Mouse (Mus musculus): ENCODE results near the gene Cltc.

Gene Cltc

DNA sequence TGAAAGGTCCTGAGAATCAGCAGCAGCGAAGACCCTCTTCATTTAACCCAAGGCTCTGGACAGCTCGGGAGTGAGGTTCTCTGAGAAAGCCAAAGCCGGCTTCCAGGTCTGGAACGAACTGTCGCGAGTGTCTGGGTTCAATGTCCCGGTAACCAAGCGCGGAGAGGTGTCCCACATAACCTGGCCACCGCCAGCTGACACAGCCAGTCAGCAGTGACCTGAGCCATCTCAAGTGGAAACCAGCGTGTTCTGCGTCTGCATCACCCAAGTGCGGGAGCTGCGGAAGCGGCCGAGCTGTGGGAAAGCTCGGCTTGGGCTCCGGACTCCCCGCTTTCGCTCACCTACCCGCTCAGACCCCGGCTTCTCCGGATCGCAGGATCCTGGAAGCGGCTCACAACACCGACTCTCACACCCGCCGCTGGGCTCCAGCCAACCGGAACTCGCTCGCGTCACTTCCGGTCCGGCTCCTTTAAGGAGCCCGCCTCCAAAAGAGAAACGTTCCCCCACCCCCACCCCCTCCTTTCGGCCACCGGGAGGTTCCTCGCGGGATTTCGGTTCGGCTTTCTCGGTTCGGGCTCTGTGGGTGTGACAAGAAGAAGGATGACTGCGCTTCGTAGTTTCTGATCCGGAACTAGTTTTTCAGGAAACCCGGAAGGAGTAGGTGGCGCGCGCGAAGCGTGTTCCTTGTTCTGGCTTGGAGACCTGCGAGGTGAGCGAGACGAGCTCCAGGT lies 73.8 kb downstream of the Cltc start, which contains the start of the genes Vmp1 and Ptrh2:
TSS of gene Vmp1 (minus strand) at position 442 of the 731 bp plus-strand sequence.
TSS of gene Ptrh2 (plus strand) at position 591 of the 731 bp plus-strand sequence.
- peak; percentile 97 for DNase-seq (ENCODE audit: low read depth, low spot score)

- DNase-seq (ENCODE audit: low read depth, low spot score), result no peak
Measured at GRCm38 (mm10) chr11:86682861-86683260, 74.5 kb downstream of the Cltc start.

DNA sequence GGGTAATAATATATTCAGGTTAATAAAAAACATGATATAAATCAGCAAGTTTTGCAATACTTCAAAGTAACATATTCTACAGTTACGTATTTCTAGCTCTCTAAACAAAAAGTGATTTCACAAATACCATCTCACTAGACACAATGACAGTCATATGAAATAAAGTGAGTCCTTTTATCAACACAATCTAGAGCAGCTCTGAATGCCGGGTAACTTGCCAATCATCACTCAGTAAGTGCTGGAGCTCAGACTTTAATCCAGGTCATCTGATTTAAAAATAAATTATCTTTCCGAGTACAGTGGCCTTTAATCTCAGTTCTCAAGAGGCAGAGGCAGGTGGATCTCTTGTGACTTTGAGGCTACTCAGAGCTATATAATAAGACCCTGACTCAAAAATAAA lies 75.9 kb downstream of the Cltc start:
- no peak for DNase-seq (ENCODE audit: low read depth, low spot score)

GRCm38 (mm10) chr11:86680729-86681128 lies 76.6 kb downstream of the Cltc start:
- DNase-seq (ENCODE audit: low read depth, low spot score), result no peak

DNA sequence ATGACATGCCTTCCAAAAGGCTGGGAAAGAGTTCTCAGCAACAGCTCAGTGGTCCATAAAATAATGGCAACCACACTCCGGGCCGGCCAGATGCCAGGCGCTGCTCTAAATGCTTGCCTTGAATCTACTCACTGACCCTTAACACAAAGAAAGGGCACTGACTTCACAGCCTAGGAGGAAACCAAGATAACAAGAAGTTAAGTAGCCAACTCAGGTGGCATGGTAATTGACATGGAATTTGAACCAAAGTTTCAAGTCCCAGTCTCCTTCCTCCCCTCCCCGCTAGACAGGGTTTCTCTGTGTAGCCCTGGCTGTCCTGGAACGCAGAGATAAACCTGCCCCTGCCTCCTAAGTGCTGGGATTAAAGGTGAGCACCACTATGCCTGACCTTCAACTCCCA lies 78.4 kb downstream of the Cltc start:
- no peak for DNase-seq (ENCODE audit: low read depth, low spot score)

GRCm38 (mm10) chr11:86675520-86675919 lies 81.8 kb downstream of the Cltc start:
- DNase-seq (ENCODE audit: low read depth, low spot score), result no peak

DNA sequence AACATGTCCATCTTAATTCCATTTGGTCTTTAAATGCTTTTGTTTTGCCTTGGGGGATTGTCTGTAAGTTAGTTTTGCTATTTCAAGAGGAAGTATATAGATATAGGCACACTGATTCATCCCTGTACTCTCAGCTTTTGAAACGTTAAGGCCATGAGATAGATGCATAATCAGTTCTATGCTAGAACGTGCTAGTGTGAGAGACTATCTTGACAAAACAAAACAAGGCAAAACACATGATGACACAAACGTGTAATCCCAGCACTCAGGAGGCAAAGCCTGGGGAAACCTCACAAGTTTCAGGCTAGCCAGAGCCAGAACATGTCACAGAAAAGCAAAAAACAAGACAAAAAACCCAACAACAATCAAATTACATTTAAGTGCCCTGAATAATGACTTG lies 84.6 kb downstream of the Cltc start:
- no peak for DNase-seq (ENCODE audit: low read depth, low spot score)

GRCm38 (mm10) chr11:86671041-86671675 lies 86.2 kb downstream of the Cltc start:
- DNase-seq (ENCODE audit: low read depth, low spot score), result no peak

- no peak for DNase-seq (ENCODE audit: low read depth, low spot score)
Measured at GRCm38 (mm10) chr11:86668169-86668568, 89.2 kb downstream of the Cltc start.

DNA sequence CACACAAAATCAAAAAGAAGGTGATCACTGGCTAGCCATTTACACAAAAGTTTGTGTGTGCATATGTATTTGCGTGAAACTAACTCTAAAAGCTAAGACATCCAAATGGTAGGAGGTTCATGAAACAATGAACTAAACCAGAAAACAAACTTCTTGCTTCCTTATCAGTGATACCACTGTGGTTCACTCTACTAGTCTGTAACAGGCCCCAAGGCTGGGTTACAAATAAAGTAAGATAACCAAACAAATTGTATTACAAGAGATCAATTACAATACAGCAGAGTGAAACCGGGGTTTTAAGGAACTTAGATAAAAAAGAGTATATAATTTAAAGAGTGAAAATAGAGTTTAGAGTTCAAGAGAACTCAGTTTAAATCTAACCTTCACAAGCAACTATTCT lies 89.8 kb downstream of the Cltc start:
- no peak for DNase-seq (ENCODE audit: low read depth, low spot score)

DNA sequence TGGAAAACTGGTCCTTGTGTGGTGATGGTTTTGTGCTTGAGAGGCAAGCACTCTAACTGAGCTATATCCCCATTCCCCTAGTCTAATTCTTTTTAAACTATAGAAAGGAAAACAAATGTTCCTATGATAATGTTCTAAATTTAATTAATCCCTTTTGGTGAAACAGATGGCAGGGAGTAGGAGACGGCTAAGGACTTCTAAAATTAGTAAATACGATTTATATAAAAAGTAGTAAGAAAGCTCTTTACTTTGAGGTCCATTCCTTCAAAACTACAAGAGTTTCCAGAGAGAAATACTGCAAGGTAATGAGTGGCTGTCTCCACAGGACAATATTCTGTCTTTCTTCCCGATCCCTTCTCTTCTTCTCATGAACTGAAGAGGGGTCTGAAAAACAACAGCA lies 93.0 kb downstream of the Cltc start:
- DNase-seq (ENCODE audit: low read depth, low spot score), result no peak

GRCm38 (mm10) chr11:86663977-86664376 lies 93.4 kb downstream of the Cltc start:
- DNase-seq (ENCODE audit: low read depth, low spot score), result no peak

DNA sequence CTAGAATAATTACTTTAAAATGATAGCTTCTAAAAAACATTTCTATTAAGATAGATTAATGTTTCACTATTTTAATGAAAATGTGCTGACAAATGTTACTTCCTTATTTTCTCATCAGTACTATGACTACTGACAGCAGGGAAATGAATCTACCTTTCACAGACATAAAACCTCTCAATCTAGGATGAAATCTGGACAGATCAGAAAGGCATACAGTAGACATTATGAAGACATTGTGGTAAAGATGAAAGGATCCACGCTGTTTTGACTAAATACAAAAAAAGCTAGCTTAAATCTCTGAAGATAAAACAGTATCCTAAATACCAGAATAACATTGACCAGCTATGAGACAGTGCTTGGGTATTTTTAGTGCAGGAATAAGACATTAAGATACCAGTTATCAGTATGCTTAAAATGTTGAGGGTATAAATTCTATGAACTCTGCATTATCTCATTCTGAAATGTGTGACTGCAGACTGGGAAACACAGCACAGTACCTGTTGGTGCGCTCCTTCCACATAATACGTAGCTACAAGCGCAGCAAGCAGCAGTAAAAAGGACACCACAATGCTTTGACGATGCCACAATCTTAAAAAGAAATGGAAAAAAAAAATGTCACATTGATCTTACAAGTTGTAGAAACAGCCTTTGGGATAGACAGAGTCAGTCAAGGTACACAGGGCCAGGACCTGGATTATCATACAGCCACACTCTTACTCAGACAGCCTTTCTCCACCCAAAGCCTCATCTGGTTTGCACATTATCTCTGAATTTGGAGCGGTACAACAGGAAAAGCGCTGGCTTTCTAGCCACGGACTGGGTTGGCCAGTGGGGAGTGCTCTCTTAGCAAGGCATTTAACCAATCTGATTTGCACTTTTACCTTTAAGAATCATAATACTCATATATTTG lies 94.1 kb downstream of the Cltc start:
- DNase-seq (ENCODE audit: low read depth, low spot score), result no peak

DNA sequence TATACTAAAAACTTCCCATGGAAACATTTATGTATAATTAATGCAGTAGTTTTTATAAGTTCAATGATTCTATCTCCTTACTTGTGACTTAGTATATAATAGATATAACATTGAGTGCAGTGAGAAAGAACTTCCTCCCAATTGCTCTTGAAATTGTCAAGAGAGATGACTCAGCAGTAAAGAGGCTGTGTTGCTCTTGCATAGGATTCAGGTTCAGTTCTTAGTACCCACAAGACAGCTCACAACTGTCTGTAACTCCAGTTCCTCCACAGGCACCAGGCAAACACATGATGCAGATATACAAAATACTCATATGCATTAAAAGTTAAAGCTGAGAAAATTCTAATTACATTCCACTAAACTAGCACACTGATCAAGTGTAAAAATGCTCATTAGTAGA lies 99.5 kb downstream of the Cltc start:
- no peak for DNase-seq (ENCODE audit: low read depth, low spot score)

DNA sequence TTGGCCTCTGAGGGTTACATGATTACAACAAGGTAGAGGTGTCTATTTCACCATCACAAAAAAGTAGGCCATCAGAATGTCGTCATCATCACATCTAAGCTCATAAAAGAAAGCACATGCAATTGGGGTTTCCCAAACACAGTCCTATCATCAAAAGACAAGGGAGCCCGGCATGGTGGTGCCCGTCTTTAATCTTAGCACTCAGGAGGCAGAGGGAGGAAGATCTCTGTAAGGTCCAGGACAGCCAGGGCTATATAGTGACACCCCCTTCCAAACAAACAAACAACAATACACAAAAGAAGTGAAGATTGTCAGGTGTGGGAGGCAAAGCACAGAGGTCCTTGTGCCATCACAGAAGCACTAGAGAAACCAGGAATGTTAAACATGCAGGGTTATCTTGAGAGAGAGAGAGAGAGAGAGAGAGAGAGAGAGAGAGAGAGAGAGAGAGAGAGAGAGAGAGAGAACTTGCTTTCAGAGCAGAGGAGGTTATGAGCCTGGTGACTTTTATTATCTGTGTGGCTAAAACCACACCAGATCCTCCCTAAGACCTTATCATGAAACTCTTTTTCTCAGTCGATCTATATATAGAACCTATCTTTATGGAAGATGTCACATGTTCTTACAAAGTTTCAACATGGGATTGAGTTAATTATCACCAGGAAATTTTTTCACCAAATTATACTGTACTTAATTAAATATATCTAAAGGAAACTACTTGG lies 100.4 kb downstream of the Cltc start:
- no peak for DNase-seq (ENCODE audit: low read depth, low spot score)

DNA sequence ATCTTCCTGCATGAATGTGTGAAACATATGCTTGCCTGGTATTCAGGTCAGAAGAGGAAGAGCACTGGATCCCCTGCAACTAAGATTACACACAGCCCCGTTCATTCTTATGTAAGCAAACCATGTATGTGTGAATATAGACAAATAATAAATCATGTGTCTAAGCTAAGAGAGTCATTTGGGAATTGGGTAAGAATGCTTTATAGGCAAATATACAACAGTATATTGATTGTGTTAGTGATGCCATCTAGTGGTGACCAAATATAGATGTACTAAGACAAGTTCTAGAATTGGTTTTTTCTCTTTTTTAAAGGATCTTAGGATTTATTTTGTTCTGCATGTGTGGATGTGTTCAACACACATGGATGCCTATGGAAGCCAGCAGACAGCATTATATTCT lies 101.7 kb downstream of the Cltc start:
- DNase-seq (ENCODE audit: low read depth, low spot score), result peak; percentile 34

DNA sequence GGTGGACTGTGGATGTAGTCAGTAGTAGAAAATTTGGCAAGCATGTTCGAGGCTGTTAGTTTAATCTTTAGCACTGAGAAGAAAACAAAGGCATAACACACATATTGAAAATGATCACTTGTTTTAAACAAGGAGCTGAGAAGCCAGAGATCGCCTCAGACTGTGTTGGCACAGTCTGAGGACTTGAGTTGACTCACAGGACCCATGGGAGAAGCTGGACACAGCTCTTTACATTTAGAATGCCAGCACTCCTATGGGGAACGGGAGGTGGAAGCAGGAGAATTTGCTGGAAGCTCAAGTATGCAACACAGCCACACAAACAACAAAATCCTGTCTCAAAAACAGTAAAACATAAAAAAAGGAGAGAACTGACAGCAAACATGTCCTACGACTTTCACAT lies 103.3 kb downstream of the Cltc start:
- no peak for DNase-seq (ENCODE audit: low read depth, low spot score)

- DNase-seq (ENCODE audit: low read depth, low spot score), result peak; percentile 43
Measured at GRCm38 (mm10) chr11:86653446-86653845, 103.9 kb downstream of the Cltc start.

DNA sequence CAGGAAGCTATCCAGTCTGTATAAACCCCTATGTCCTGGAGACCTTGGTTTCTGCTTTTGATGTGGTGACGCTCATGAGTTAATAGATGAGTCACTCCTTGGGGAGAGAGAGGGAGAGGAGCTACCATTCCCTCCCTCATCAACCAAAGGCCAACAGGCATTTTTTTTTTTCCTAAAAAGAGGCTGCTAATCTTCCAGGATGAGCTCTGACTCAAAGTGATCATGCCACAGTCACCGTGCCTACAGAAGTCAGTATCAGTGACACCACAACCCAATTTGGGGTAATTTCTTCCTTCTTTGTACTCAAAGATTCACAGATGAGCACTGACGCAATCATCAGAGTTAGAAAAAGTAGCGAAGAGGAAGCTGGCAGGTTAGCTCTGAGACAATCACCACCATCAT lies 104.8 kb downstream of the Cltc start:
- no peak for DNase-seq (ENCODE audit: low read depth, low spot score)

GRCm38 (mm10) chr11:86650676-86651075 lies 106.7 kb downstream of the Cltc start:
- no peak for DNase-seq (ENCODE audit: low read depth, low spot score)

DNA sequence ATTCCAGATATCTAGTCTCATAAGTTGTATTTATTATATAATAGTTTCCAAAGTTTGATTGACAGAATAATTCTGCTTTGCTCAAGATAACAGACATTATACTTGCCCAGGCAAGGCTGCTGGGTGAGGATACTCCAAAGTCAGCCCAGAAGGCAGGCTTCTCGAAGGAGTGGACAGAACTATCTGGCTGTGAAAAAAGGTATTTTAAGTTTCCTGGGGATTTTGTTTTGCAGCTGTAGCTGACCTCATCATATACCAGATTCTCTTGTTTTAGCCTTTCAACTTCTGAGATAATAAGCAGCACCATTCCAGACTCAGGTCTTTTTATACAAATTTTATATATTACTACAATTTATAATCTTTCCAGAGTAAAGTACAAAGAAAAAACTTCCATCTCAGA lies 107.8 kb downstream of the Cltc start:
- no peak for DNase-seq (ENCODE audit: low read depth, low spot score)

All from ES-CJ7 (cell line).